Mouse (Mus musculus): Measurements from ENCODE around the gene Slc35e4. TPM values are rescaled to one million over a fixed set of nuclear protein-coding genes. Genes with fewer than 3 reads are reported as not detected.
A peak's percentile ranks its signal among the peaks of the same experiment; 100 is the strongest.
"Not testable (repeated sequence)": the region's sequence is repeated elsewhere in the genome, so short reads cannot be mapped to it uniquely, and the experiment has no call there.

Slc35e4 gene
- polyA plus RNA-seq (2015; fragmentation: Nextera tagmentation; extraction: Ambion mirVana) = 3.6 and 4.4 TPM in 2 replicates

DNA sequence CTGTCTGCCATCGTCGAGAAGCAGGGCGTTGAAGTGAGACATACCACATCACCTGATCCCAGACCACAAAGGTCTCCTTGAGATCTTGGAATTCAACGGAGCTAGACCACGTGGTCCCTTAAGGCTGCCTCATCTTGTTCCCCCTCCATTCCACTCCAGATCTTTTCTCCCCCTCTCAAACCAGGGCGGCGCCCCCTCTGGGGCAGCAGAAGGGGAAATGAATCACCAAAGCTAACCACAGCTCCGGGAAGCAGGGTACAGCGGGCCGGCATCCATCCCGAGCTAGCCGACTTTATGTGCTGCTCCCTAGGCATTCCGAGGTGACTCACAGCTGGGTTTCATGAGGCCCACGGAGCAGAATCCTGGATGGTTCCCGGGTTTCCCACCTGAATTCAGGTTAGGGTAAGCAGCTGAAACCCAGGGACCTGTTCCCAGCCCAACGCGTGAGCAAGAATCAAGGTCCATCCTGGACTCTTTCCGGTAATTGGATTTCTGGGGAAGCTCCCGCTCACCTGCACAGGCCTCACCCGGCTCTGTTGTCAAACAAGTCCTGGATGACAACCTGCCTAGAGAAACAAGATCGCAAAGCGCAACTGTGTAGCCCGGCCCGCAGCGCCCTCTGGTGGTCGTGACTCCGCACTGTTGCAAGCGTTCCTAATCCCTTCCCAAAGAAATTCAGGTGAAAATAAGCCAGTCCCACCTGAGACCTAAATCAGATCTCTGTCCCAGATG, at the start of gene Slc35e4:
Gene Slc35e4, minus strand, starts transcription at position 556 of the 732 bp plus-strand sequence.
- ATAC-seq (replicated peaks; ENCODE audit: insufficient number of reproducible peaks, insufficient read depth, low FRiP score, low read depth) = peak; percentile 61
- Histone ChIP-seq H3K4me1 (replicated peaks) (peaks cover 42% of the 10 kb centered on the region), H3K9me3 (replicated peaks) (no peaks in the 10 kb centered on the region), H3K27ac (peak within 1 kb of the TSS; percentile 50), H3K4me2 (peak within 1 kb of the TSS; percentile 91), H3K27me3 (no peaks in the 10 kb centered on the region), H3K4me3 (peak within 1 kb of the TSS; percentile 57), H3K36me3 (0 out of 2 replicates have a peak, but pooled peaks cover 3% of the 10 kb centered on the region), H3K9ac (peak within 1 kb of the TSS; percentile 57)
- WGBS = under 1% methylated on average over 28 of the region's 28 CpGs

GRCm38 (mm10) chr11:3963610-3964415, 49.3 kb upstream of the Slc35e4 start, which contains the start of gene Pes1:
Gene Pes1, plus strand, starts transcription at chr11:3963975.
- Histone ChIP-seq H3K9ac (peak within 1 kb of the TSS; percentile 72), H3K9me3 (replicated peaks) (no peaks in the 10 kb centered on the region), H3K36me3 (peaks cover 7% of the 10 kb centered on the region; the same call in 1 of the 2 replicates), H3K4me1 (replicated peaks) (peaks cover 17% of the 10 kb centered on the region), H3K27me3 (no peaks in the 10 kb centered on the region), H3K27ac (peak within 1 kb of the TSS; percentile 69), H3K4me3 (peak within 1 kb of the TSS; percentile 70), H3K4me2 (peak within 1 kb of the TSS; percentile 83)
- under 1% methylated on average over 31 of the region's 31 CpGs for WGBS
- peak; percentile 88 for ATAC-seq (replicated peaks; ENCODE audit: insufficient number of reproducible peaks, insufficient read depth, low FRiP score, low read depth)

- H3K4me2 ChIP-seq = peak overlapping the region; percentile 83
- H3K27ac ChIP-seq = peak overlapping the region; percentile 69
- H3K4me3 ChIP-seq = peak overlapping the region; percentile 70
- peaks cover 3% of the 10 kb centered on the region; the same call in 1 of the 2 replicates for H3K36me3 ChIP-seq
- WGBS = 81% methylated on average over 10 of the region's 10 CpGs
- no peak for ATAC-seq (replicated peaks; ENCODE audit: insufficient number of reproducible peaks, insufficient read depth, low FRiP score, low read depth)
- H3K27me3 ChIP-seq = no peaks in the 10 kb centered on the region
- H3K9me3 ChIP-seq (replicated peaks) = no peaks in the 10 kb centered on the region
- H3K9ac ChIP-seq = no peak overlapping the region
- peaks cover 17% of the 10 kb centered on the region for H3K4me1 ChIP-seq (replicated peaks)
Measured at GRCm38 (mm10) chr11:3963155-3963554, 48.7 kb upstream of the Slc35e4 start.

GRCm38 (mm10) chr11:3961761-3962160, 47.3 kb upstream of the Slc35e4 start:
- no peak for ATAC-seq (replicated peaks; ENCODE audit: insufficient number of reproducible peaks, insufficient read depth, low FRiP score, low read depth)
- Histone ChIP-seq H3K27ac (no peak overlapping the region), H3K36me3 (no peaks in the 10 kb centered on the region), H3K4me3 (no peak overlapping the region), H3K27me3 (no peaks in the 10 kb centered on the region), H3K9me3 (replicated peaks) (no peaks in the 10 kb centered on the region), H3K4me1 (replicated peaks) (peaks cover 17% of the 10 kb centered on the region), H3K4me2 (no peak overlapping the region), H3K9ac (no peak overlapping the region)
- WGBS = 59% methylated on average over 3 of the region's 3 CpGs

- ATAC-seq (replicated peaks; ENCODE audit: insufficient number of reproducible peaks, insufficient read depth, low FRiP score, low read depth) = no peak
- Histone ChIP-seq H3K4me1 (replicated peaks) (peaks cover 17% of the 10 kb centered on the region), H3K4me3 (no peak overlapping the region), H3K27ac (no peak overlapping the region), H3K9ac (no peak overlapping the region), H3K4me2 (no peak overlapping the region), H3K36me3 (no peaks in the 10 kb centered on the region), H3K9me3 (replicated peaks) (no peaks in the 10 kb centered on the region), H3K27me3 (no peaks in the 10 kb centered on the region)
- 53% methylated on average over 2 of the region's 2 CpGs for WGBS
Measured at GRCm38 (mm10) chr11:3960901-3961300, 46.4 kb upstream of the Slc35e4 start.

DNA sequence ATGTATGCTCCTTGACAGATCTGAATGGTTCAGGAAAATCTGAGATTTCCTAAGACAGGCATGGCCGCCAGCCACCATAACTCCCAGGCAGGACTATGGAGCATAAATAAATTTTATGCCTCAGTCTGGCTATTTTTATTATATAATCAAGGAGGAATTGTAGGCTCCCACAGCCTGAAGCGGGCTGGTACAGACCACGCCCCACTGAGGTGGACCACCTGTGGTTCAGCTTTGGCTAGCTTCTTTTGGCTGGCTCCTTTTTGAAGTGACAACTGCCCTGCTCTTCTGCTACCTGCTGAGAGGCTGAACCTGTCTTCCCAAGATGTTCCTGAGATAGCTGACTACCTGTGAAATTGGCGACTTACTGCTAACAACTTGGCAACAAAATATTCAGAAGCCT, 40.9 kb upstream of the Slc35e4 start:
- not testable (repeated sequence) for H3K27ac ChIP-seq; H3K4me1 ChIP-seq (replicated peaks); H3K4me2 ChIP-seq; H3K36me3 ChIP-seq; H3K9me3 ChIP-seq (replicated peaks); H3K9ac ChIP-seq; ATAC-seq (replicated peaks; ENCODE audit: insufficient number of reproducible peaks, insufficient read depth, low FRiP score, low read depth); H3K27me3 ChIP-seq; H3K4me3 ChIP-seq
- 70% methylated on average over 4 of the region's 4 CpGs for WGBS

DNA sequence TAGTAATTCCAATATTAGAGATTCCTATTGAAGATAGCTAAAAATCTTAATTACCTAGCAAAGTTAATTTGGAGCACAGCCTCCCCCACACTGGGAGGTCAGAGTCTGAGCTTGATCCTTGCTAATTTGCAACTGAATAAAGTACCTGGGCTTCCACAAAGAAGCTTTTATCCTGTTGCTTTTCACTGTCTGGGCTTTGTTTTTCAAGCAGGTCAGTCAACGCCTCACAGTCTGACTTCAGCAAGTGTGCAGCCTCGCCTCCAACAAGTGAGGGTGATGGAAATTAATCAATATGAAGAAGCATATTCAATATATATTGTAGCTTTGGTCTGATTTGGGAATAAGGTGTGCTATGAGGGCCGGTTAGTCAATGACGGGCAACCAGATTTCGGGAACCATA, 40.4 kb upstream of the Slc35e4 start:
- not testable (repeated sequence) for H3K9ac ChIP-seq; H3K27ac ChIP-seq; H3K36me3 ChIP-seq; H3K27me3 ChIP-seq; H3K4me2 ChIP-seq; H3K9me3 ChIP-seq (replicated peaks); H3K4me1 ChIP-seq (replicated peaks); H3K4me3 ChIP-seq; ATAC-seq (replicated peaks; ENCODE audit: insufficient number of reproducible peaks, insufficient read depth, low FRiP score, low read depth)
- 81% methylated on average over 5 of the region's 5 CpGs for WGBS

DNA sequence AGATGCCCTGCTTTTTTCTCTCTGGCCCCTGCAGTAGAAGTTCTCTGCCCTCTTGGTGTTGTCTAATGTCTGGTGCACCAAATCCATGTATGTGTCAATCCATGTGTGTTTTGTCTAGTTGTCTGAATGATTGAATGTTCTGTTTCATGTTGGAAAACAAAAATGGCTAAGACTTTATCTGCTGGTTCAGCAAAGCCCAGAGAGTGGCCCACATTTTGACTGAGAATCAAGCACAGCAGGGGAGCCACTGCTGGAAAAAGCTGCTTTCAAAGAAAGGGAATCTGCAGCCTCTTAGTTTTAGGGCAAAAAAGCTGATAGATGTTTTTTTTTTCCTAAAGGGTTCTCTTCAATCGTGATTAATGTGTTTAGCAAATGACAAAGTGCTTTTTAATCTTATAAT, 31.9 kb upstream of the Slc35e4 start:
- Histone ChIP-seq H3K4me2 (no peak overlapping the region), H3K4me3 (no peak overlapping the region), H3K36me3 (no peaks in the 10 kb centered on the region), H3K27me3 (peaks cover 11% of the 10 kb centered on the region; the same call in 1 of the 2 replicates), H3K9me3 (replicated peaks) (no peaks in the 10 kb centered on the region), H3K9ac (no peak overlapping the region), H3K27ac (no peak overlapping the region), H3K4me1 (replicated peaks) (no peaks in the 10 kb centered on the region)
- WGBS = 25% methylated on average over 1 of the region's 1 CpGs
- ATAC-seq (replicated peaks; ENCODE audit: insufficient number of reproducible peaks, insufficient read depth, low FRiP score, low read depth) = no peak

DNA sequence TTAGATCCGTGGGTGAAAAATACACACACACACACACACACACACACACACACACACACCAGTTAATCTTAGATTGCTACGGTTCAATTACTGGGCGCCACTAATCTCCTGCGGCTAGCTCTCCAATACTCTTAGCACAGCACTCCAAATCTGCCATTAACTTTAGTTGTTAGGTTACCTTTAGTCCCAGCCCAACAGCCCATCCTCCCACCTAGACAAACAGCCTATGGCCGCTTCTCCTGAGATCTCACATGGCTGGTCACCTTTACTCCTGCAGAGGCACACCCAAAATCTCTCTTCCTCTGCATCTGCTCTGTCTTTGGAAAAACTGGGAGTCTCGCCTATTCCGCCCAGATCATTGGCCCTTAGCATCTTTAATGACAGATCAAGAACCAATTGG, 26.9 kb upstream of the Slc35e4 start:
- Histone ChIP-seq H3K36me3 (no peaks in the 10 kb centered on the region), H3K4me3 (no peak overlapping the region), H3K9ac (no peak overlapping the region), H3K27me3 (peaks cover 10% of the 10 kb centered on the region; the same call in 1 of the 2 replicates), H3K27ac (no peak overlapping the region), H3K4me2 (no peak overlapping the region), H3K9me3 (replicated peaks) (no peaks in the 10 kb centered on the region), H3K4me1 (replicated peaks) (no peaks in the 10 kb centered on the region)
- WGBS = 79% methylated on average over 7 of the region's 7 CpGs
- no peak for ATAC-seq (replicated peaks; ENCODE audit: insufficient number of reproducible peaks, insufficient read depth, low FRiP score, low read depth)

- Histone ChIP-seq H3K36me3 (no peaks in the 10 kb centered on the region), H3K27me3 (no peaks in the 10 kb centered on the region), H3K9ac (no peak overlapping the region), H3K4me2 (no peak overlapping the region), H3K27ac (no peak overlapping the region), H3K4me1 (replicated peaks) (no peaks in the 10 kb centered on the region; the same call in 1 of the 2 replicates), H3K4me3 (no peak overlapping the region), H3K9me3 (replicated peaks) (no peaks in the 10 kb centered on the region)
- 68% methylated on average over 13 of the region's 13 CpGs for WGBS
- ATAC-seq (replicated peaks; ENCODE audit: insufficient number of reproducible peaks, insufficient read depth, low FRiP score, low read depth) = no peak
Measured at GRCm38 (mm10) chr11:3937321-3937874, 22.9 kb upstream of the Slc35e4 start.

DNA sequence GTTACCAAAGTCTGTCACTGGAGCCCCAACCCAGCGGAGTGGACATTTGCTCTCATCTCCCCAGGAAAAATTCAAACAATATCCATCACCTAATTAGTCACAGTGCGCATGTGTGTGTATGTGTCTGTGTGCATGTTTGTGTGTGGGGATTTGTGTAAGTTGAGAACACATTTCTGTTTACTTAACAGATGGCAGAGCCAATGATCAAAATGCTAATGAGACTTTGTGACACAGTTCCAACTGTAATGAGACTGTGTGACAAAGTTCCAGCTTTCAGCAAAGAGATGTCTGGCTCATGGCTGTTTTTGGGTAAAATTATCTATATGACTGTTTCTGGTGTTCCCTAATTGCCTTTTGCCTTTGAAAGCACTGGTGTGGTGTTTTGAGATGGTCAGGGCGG, 21.9 kb upstream of the Slc35e4 start:
- 86% methylated on average over 3 of the region's 3 CpGs for WGBS
- ATAC-seq (replicated peaks; ENCODE audit: insufficient number of reproducible peaks, insufficient read depth, low FRiP score, low read depth) = no peak

More for the DNA sequence above, 21.9 kb upstream of the Slc35e4 start:
- Histone ChIP-seq H3K36me3 (no peaks in the 10 kb centered on the region), H3K9me3 (replicated peaks) (no peaks in the 10 kb centered on the region), H3K9ac (no peak overlapping the region), H3K27me3 (no peaks in the 10 kb centered on the region), H3K4me1 (replicated peaks) (peaks cover 6% of the 10 kb centered on the region), H3K4me3 (no peak overlapping the region), H3K4me2 (no peak overlapping the region), H3K27ac (no peak overlapping the region)

All from heart, embryonic 15.5 days (tissue).